Mouse (Mus musculus) frontal cortex, postnatal 36 days (tissue): ENCODE measurements around the gene Tmem39a.

Experiments
- DNase-seq, 2 experiments: peaks; one replicate each; pipeline ENCODE4 v3.0.0; 2022; ENCODE audit warnings: low spot score in 2 of 2

Tmem39a gene

GRCm38 (mm10) chr16:38587572-38587971, 29.1 kb downstream of the Tmem39a start:
- DNase-seq: no peak

DNA sequence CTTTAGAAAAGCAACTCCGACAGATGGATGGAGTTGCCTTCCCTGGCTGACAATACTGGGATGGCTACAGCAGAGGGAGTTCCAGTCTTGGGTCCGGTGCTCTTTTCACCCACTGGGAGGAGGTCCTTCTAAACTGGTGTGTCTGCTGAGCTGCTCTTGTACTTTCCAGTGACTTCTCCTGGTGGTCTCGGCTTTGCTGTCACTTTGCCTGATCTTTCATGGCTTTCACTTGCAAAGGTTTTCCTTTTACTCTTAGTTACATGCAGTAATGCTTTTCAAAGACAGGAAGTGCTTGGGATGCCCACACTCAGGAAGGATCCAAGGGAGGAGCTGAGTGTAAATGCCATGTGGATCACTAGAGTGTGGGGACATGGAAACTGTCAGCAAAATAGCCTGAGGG, 33.0 kb downstream of the Tmem39a start:
- no peak for DNase-seq

DNA sequence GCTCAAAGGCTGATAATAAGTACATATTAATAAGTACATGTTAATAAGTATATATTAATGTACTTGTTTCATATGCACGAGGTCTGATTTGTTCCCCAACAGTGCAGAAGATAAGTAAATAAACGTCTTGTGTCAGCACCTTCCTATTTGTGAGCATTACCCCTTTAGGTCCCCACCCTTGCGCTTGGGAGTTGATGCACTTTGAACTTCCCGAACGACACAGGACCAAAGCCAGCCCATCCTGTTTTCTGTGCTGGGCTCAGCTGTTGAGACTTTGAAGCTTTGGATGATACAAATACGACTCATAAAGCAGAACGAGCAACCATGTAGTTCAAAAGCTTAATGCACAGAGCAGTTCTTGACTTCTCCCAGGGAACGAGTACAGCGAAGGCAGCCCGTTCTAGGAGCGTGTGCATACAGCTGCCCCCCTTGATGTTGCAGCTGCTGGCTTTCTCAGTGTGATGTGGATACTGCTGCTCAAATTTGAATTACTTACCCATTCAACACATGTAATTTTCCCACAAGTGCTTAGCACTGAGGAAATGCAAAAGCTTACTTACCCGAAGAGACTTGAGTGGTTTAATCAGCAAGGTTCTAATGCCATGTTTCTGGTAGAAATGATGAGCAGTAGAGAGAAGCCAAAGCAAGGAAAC, 33.7 kb downstream of the Tmem39a start:
- DNase-seq: no peak

GRCm38 (mm10) chr16:38592946-38593345, 34.4 kb downstream of the Tmem39a start:
- no peak for DNase-seq

DNA sequence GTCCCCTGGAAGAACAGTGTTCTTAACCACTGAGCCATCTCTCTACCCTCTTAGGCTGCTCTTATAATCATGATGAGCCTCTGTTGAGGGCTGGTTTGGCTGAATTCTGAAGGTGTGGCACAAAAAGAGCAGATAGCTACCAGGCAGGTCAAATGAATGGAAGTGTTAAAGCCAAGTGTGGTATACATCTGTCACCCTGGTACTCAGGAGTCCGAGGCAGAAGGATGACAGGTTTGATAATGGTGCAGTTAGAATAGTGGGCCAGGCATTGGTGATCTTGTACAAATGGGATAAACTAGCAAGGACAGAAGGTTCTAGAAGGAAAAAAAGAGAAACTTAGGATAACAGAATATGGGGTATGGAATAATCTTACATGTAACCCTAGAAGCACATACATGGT, 35.9 kb downstream of the Tmem39a start:
- DNase-seq: no peak

DNA sequence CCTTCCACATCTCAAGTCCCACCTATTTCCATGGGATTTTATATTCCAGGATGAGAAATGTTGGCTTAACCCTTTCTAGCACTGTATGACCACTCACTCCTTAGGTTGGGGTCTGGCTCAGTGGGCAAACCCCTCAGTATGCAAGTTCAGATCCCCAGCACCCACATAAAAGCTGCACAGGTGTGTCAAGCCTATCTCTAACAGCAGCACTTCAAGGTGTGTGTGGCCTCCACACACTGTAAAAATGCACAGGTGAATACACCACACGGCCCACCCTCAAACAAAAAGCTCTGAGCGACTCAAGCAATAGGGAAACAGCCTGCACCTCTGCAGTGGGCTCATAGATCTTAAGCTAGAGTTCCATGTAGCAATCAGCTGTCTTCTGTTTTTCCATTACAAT, 37.6 kb downstream of the Tmem39a start:
- DNase-seq: no peak

DNA sequence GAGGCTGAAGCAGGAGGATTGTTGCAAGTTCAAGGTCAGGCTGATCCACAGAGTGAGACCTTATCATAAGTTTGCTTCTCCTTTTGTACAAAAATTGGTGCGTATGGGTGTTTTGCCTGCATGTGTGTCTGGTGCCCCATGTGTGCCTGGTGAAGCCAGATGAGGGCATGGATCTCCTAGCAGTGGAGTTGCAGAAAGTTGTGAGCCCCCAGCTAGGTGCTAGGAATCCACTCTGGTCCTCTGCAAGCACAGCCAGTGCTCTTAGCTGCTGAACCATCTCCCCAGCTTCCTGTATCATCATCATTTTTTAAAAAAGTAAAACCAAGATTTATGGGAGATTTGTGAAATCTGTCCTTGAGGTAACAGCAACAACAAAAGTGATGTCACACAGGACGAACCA, 38.2 kb downstream of the Tmem39a start:
- no peak for DNase-seq

DNA sequence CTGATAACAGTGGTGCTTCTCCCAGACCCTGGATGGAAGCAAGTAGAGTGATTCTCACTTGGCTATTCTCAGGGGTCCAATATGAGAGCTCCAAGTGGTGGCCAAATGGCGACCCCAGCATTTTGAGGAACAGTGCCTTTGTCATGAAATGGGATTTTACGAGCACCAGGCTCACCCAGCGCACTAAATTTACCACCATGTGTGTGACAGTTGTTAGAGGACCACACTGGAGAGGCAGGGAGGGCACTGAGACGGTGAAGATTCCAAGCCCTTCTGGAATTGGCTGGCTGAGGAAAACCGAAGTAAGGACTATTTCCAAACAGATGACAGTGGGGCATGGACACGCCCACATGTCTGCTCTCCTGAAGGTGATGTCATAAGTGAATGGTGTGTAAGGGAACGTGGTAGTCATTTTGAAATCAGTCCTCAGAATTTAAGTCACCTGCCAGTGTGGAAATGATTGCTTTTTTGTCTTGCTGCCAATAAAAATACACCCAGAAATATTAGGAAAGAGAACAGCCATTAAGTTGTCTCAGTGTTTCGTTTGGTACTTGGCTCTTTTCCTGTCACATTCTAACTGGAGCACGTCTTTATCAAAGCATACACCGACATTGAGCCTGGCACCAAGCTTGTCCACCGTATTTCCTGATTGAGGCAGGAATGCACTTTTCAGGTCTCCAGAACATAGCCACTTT, 40.6 kb downstream of the Tmem39a start:
- DNase-seq: no peak

GRCm38 (mm10) chr16:38602989-38603804, 44.7 kb downstream of the Tmem39a start:
- DNase-seq: peak in 1 of 2 experiments; percentile 35

DNA sequence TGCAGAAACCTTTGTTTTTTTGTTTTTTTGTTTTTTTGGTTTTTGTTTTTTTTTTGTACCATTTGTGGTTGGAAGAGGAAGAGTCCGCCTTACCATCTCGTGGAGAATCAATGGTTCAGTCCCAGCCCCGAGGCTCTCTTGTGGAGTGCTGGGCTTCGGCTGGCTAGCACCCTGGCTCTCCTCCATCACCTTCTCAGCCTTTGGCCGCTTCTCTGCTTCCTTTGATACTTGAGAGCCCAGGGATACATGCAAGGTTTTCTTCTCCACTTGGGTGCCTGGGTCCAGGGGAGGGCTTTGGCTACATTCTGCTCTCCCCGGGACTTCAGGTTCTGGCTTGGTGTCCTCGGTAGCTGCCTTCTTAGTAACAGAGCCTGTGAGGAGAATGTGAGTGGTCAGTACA, 48.0 kb downstream of the Tmem39a start:
- no peak for DNase-seq

DNA sequence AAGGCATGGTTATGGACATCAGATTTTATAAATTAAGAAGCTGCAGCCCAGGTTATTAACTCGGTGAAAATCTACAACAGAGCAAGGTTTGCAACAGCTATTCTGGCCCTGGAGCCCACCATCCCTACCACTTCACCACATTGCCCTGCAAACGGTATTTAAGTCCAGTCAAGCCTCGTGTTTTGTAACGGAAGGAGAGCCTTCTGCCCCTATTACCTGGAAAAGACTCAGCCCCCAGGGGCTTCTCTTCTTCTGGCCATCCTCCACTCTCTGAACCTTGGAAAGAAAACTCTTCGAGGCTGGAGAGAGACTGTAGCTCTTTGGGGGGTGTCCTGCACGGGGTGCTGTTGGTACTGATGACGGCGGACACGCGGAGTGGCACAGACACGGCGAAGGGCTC, 50.2 kb downstream of the Tmem39a start:
- DNase-seq: no peak

- DNase-seq: no peak
Measured at GRCm38 (mm10) chr16:38609092-38609491, 50.6 kb downstream of the Tmem39a start.

DNA sequence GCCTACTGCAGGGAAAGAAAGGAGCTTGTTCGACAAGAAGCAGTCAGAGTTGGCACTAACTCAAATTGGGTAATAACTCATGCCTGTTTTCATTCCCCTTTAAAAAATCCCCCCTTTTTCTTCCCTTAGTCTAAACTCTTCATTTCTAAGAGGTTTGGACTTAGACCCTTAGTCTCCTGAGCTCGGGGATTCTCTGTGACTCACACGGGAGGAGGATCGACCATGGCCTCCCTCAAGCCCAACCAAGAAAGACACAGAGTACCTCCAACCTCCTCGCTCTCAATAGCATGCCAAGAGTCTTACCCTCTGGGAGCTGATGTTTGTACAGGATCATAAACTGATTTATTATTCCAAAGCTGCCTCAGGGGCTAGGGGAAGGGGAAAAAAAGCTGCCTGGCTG, 54.1 kb downstream of the Tmem39a start:
- no peak for DNase-seq

GRCm38 (mm10) chr16:38613646-38614045, 55.1 kb downstream of the Tmem39a start:
- no peak for DNase-seq

DNA sequence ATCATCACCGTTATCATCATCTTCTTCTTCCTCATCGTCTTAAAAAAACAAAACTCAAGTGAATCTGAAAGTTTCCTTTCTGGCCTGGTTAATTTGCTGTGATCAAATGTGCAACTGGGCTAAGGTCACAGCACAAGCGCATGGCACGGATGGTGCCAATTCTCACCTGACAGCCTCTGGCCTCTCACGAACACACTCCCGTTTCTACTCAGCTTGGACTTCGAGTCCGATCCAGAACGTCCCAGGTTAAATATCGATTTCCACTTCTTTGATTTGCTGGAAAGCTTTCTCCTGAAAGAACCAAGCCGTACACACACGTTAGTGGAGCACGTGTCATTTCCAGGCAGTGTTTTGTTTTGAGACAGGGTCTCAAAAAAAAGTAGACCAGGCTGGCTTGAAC, 59.5 kb downstream of the Tmem39a start:
- no peak for DNase-seq

GRCm38 (mm10) chr16:38619054-38619453, 60.6 kb downstream of the Tmem39a start:
- peak; percentile 79 to 84 for DNase-seq

DNA sequence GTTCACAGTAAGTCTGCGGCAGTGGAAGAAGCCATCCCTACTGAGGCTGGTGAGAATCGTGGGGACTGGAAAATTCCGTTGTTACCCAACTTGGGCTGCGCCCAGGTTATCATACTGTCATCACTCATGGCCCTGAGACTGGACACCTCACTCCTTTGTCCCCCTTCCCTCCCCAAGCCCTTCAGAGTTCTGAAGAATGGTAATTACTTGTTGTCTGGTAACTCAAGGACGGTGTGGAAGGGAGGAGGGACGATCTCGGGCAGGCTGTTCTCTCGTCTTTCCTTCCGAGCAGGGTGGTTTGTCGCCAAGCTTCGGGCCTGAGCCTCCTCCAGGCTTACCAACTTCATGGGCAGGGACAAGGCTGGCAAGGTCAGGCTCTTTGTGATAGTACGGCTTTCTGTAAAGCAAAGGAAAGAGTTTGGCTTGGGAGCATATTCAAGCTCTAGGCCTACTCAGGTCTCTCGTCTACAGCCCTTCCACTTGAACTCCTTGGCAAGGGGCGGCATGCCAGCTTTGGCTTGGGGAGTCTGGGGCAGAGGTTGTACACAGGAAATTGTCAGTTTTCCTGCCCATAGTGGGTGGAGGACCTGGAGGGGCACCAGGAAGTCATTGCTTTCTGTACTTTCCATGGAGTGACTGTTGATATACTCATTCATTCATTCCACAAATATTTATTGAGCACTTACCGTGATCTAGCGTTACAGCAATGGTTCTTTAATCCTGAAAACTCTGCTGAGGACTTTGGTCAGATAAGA, 62.4 kb downstream of the Tmem39a start:
- no peak for DNase-seq

DNA sequence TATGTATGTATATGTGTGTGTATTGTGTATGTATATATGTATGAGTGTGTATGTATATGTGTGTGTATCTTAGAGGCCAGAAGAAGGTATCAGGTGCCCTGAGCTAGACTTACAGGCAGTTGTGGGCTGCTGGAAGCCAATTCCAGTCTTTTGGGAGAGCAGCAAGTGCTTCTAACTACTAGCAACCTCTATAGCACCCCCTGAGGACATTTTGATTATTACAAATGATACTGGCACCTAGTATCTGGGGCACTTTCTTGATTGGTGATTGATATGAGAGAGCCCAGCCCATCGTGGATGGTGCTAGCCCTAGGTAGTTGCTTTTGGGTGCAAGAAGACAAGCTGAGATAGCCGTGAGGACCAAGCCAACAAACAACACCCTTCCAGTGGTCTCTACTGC, 63.8 kb downstream of the Tmem39a start:
- DNase-seq: no peak

- DNase-seq: no peak
Measured at GRCm38 (mm10) chr16:38624303-38624702, 65.8 kb downstream of the Tmem39a start.

DNA sequence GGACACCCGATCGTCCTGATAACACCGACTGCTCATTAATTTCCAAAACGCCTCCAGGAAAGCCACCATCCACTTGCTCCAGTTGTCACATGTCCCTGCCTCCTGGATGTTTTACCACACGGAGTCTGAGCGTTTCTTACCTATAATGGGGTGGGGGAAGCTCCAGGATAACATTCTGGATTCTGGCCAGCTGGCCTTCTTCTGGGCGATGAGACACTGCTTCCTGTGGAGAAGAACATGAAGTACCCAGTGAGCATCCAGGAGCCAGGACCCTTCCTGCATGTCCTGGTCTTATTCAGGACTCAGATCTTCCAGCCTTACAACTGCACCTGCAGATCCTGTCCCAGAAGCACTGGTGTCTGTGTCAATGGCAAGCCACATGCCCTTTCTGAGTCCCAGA, 66.9 kb downstream of the Tmem39a start:
- no peak for DNase-seq

GRCm38 (mm10) chr16:38625811-38626369, 67.4 kb downstream of the Tmem39a start:
- no peak for DNase-seq

GRCm38 (mm10) chr16:38632147-38632546, 73.6 kb downstream of the Tmem39a start:
- peak; percentile 23 to 57 for DNase-seq
